Mouse (Mus musculus): Measurements from ENCODE around the gene Slc29a4.

DNA sequence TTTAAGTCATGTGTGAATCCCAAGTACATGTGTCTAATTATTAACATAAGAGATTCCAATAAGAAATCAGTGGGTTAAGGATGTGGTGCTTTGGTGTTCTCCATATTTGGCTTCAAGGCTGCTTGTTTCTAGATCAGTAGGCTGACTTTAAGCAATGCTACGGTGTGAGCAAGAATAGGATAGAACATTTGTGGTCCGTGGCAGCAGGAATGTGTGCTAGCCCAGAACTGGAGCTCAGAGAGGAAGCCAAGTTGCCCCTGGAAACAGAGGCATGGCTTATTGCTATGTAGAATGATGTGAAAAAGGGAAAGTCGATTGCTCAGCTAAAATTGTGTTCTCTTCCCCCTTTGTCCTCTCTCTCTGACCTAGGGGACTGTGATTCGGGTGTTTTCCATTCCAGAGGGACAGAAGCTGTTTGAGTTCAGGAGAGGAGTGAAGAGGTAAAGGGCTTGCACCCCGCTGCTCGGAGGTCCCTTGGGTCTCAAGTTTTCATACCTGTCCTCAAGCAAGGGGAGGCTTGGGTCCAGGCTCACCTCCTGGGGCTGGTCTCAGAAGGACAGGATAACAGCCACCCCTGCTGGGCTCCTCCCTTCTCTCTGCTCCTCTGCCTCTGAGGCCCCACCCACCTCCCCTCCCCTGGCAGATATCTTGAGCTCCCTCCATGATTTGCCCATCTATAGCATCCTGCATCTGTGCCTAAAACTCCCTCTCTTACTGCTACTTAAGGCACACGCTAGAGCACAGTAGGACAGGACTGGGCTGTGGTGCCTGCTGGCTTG, 31.5 kb upstream of the Slc29a4 start:
- no peak for TF ChIP-seq CTCF (IDR thresholded peaks at IDR 0.05; ENCODE audit: low read depth)
- no peak for TF ChIP-seq EP300 (IDR thresholded peaks at IDR 0.05; ENCODE audit: low read depth)

All from liver, postnatal 0 days (tissue).